Mouse (Mus musculus) urinary bladder, postnatal 36 days (tissue): ENCODE data around the gene Smap1.
"Not testable (repeated sequence)": the region's sequence is repeated elsewhere in the genome, so short reads cannot be mapped to it uniquely, and the experiment has no call there.

Experiments used
- DNase-seq, 2 experiments: peaks; one replicate each; pipeline ENCODE4 v3.0.0; 2022; ENCODE audit warnings: low spot score in 2 of 2, mixed read lengths in 1 of 2

The Smap1 gene

DNA sequence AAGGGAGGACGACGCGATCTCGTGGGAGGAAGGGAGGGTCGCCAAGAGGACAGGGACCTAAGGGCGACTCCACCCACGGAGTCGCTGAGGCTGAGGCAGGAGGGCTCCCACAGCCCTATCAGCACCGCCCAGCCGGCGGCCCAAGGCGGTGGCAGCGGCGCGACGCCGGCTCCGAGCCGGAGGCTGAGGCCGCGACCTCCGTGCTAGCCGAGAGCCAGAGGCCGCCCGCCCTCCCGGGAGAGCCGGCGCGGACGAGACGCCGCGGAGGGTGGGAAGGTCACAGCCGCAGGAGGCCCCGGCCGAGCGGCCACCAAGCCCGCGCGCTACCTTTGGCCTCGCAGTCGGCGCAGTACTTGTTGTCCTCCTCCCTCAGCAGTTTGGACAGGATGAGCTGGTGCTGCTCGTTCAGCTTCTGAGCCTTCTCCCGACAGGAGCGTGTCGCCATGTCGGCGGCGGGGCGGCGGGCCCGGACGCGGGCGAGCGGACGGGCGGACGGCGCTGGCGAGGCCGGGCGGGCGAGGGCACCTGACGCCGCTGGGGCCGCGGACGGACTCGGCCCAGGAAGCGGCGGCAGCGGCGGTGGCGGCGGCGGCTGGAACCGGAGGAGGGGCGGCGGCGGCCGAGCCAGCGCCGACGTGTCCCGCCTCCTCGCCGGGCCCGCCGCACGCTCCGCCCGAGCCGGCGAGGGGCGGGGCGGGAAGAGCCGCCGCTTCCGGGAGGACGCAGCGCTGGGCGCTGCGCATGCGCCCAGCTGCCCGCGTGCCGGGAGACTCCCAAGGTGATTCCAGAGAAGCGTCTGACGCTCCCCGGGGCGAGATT, at the start of gene Smap1:
Gene Smap1, minus strand, starts transcription at position 607 of the 819 bp plus-strand sequence.
- peak; percentile 58 to 78 for DNase-seq

DNA sequence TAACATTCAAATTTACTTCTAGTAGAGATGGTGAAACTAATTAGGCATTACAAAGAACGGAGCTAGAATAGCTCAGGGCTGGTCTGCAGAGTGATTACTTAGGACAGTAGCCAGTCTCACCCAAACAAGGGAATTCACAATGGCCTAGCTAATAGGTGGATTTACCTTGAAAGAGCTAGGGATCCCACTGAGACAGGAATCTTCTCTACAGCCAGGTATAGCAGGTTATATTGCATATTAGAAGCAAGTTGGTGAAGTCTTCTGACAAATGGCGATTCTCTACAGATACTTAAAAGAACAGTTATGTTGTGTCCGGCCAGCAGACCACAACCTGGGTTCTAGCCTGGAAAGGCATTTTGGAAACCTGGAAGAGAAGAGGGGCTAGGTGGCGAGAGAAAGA, 49.0 kb upstream of the Smap1 start:
- DNase-seq, result not testable (repeated sequence)

DNA sequence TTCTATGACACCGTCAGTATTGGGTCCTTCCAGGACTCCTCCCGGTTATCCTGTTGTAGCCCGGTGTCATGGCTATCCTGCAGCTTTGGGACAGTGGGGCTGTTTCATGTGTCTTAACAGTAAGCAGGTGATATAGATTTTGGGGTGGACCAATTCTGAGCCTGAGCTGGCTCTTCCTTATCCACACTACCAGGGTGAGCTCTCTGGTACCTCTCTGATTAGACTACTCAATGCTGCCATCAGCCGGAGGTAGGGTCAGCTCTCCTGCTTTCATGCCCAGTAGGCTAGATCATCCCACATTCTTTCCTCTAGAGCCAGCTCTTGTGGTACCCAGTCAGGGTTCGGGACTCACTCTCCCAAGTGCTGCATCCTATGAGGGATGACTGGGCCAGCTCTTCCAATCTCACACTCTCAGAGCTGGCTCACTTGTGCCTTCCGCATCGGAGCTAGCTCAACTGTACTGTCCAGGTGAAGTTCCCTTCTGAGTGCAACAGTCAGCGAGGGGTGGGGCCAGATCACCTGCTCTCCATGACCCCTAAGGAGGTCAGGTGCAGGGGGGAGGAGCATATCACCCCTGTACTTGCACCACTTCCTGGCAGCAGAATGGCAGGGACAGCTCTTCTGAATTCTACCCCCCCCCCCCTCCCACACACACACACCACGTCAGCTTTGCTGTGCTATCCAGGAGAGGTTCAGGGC, 46.1 kb upstream of the Smap1 start:
- DNase-seq, result no peak

DNA sequence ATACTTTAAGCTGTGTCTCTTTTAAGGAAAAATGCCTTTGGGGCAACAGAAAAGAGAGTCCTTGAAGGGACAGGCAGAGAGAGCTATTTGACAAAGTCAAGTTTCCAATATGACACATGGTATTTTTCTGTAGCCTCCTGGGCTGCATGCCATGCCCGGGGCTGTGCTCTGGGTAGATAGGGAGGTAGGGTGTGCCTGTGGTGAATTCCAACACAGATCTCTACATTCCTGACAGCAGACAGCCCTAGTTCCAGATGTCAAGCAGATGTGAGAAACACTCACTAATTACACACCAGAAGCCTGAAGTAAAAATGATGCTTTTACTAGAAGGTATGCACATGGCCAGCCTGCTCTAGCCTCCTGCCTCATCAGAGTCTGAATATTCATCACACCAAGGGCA, 44.1 kb upstream of the Smap1 start:
- no peak for DNase-seq

DNA sequence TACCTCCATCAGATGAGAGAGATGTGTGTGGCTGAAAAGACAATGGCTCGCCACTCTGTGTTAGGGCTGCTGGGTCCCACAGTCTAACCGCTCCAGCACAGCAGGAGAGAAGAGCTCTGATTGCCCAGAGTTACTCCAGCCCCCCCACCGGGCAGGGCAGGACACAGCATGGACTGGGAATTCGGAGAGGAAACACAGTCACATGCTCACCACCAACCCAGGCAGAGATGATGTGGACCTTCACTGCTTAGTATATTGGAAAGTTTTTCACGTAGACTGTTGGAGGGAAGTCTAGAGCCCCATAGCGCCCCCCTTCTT, 37.3 kb upstream of the Smap1 start:
- no peak for DNase-seq

DNA sequence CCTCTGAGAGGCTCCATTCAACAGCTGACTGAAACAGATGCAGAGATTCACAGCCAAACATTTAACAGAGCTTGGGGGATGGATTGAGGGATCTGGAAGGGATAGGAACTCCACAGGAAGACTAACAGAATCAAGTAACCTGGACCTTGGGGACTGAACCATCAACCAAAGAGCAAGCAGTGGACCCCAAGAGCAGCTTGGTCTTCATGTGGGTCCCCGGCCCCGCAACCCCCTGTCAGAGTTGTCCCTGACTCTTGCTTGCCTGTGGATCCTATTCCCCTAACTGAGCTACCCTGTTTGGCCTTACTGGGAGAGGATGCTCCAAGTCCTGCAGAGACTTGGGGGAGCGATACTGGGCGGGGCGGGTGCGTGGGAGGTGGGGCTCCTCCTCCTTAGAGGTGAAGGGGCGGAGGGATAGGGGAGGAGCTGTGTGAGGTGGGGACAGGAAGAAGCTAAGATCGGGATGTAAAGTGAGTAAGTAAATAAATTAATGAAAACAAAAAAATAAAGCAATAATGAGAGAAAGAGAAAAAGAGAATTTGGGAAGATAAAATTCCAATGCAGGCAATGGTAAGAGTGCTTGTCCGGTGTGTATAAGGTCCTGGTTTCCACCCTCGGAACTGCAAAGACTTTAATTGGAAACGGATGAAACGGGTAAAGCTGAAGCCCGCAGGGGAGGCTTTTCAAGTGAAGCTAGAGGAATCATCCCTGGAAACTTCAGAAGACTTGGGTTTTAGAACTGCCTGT, 36.7 kb upstream of the Smap1 start:
- DNase-seq, result no peak

DNA sequence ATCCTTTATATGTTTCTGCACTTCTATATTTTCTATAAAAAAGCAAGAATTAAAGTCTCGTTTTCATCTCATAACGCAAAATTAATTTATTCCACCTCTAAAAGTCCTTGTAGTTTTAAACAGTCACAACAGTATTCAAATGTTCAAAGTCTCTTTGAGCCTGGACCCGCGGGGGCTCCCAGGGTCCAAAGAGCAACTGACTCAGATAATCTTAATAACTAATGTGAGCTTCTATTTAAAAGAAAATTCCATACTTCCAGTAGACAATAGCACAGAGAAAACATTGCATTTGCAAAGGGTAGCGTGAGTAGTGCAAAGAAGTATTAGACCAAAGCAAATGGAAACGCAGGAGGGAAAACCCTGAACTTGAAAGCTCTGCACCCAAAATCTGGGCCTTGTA, 36.0 kb upstream of the Smap1 start:
- DNase-seq, result no peak

DNA sequence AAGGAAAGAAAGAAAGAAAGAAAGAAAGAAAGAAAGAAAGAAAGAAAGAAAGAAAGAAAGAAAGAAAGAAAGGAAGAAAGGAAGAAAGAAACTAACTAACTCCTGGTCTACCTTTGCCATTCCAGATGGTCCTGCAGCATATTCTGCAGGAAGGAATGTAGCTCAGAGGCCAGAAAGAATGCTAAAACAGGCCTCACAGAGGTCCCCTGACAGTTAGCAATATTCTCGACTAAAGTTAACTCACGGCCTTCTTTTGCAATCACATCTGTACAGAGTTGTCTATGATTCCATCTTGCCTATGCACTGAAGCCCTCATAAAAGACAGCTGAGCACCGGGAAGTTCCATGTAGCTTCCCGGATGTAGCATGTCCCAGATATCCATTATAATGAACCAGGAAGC, 33.4 kb upstream of the Smap1 start:
- DNase-seq, result no peak

DNA sequence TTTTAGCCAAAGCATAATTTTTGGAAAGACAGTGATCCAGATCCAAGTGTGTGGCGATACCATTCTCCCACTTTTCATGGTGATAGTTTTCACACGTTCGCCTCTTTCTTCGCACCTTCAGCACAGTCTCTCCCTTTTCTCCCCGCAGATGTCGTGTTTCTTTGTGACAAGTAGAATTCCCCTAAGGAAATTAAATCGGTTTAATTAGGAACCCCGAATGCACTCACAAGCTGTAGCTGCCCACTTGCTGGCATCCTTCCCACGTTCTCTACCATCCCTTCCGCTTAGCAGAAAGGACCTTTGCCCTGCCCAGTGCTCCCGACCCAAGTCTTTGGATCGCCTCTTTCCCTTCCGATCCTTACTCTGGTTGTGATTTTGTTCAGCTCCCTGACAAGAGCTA, 31.8 kb upstream of the Smap1 start:
- DNase-seq, result no peak

DNA sequence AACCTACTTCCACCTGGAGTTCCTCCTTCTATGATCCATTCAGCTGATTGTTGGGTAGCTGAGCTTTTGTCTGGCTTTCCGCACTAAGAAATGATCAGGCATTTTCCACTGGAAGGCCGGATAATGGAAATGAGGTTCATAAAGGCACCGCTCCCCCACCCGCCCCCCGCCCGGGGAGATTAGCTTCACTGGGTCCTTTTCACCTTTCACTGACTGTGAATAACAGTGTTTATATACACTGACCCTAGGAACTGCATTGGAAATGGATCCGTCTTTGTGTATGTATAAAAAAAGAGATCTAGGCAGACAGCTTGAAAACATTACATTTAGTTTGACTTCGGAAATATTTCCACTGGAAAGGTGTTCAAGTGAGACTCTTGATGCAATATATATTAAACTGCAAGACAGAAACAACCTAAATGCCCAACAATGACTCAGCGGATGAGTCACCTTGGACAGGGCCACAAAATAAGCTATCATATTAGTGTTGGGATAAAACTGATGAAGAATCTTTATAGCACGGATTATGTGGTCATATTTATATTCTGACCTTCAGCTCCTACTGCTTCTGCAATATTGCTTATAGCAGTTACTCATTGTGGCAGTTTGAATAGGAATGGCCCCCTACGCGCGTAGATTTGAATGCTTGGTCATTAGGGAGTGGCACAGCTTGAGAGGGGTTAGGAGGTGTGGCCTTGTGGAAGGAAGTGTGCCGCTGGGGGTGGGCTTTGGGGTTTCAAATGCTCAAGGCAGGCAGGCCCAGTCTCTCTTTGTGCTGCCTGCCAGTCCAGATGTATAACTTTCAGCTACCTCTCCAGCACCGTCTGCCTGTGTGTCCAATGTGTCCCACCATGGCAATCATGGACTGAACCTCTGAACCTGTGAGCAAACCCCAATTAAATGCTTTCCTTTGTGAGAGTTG, 26.9 kb upstream of the Smap1 start:
- DNase-seq, result no peak

DNA sequence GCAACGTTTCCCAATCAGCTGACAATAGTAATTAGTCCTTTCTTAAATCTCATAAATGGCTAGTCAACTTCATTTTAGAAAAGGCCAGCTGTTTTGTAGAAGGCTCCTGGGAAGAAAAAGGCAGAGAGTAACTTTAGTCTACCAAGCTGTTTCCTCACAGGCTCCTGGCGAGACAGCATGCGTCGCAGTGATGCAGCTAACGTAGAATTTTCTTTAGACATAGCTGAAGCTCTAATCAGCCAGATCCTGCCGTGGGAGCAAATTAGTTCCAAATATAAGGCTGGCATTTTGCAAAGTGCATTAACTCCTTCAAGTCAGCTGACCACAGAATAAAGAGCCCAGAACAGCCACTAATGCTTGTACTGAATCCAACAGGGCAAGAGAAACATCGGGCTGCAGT, 26.2 kb upstream of the Smap1 start:
- DNase-seq, result no peak

DNA sequence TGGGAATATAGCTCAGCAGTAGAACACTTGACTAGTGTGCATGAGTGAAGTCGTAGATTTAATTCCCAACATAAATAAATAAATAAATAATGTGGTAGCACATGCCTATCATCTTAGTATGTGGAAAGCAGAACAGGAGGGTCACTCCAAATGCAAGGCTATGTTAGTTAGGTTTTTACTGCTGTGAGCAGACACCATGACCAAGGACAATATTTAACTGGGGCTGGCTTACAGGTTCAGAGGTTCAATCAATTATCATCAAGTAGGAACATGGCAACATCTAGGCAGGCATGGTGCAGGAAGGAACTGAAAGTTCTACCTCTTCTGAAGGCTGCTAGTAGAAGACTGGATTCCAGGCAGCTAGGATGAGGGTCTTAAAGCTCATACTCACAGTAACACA, 22.0 kb upstream of the Smap1 start:
- DNase-seq, result no peak

DNA sequence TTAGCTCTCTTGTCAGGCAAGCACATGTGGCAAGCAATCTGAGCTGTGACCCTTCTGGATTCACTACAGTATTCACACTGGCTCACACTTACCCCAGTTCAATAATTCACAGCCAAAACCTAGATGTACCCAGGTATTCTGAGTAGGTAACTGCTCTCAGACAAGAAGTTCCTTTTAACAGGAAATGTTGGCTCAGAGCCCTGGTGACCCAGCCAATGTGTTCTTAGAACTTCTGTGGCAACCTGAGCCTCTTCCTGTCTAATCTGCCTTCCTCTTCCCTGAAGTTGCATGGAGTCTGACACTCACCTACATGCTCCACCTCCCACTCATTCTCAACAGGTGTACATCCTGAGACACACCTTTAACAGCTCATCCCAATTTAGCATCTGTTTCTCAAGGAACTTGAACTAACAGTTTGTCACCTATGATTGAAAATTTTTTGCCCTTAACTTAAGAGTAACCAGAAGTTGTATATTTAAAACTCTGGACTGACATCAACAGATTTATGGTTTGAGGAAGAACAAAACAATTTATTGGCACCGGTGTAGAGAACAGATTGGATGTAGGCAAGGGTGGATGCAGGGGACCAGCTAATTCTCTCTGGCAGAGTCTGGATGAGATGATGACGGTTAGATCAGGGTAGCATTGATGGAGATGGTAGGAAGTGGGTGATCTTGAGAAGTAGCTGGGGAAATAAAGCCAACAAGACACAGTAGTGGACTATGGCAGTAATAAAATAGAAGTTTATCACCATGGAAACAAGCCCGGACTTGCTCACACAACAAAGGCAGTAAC, 21.2 kb upstream of the Smap1 start:
- DNase-seq, result no peak

DNA sequence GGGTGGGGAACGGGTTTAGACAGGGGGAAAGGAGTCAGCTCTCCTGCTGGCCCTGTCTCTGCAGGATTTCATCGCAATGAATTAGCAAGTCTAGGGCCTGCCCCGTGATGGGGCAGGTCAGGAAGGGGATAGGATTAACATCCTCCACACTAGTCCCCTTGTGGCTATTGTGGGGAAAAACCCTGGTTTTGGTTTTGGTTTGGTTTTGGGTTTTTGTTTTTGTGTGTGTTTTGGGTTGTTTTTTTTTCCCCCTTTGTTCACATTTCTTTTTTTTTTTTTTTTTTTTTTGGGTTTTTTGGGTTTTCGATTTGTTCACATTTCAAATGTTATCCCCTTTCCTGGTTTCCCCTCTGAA, 13.3 kb upstream of the Smap1 start:
- DNase-seq, result no peak

DNA sequence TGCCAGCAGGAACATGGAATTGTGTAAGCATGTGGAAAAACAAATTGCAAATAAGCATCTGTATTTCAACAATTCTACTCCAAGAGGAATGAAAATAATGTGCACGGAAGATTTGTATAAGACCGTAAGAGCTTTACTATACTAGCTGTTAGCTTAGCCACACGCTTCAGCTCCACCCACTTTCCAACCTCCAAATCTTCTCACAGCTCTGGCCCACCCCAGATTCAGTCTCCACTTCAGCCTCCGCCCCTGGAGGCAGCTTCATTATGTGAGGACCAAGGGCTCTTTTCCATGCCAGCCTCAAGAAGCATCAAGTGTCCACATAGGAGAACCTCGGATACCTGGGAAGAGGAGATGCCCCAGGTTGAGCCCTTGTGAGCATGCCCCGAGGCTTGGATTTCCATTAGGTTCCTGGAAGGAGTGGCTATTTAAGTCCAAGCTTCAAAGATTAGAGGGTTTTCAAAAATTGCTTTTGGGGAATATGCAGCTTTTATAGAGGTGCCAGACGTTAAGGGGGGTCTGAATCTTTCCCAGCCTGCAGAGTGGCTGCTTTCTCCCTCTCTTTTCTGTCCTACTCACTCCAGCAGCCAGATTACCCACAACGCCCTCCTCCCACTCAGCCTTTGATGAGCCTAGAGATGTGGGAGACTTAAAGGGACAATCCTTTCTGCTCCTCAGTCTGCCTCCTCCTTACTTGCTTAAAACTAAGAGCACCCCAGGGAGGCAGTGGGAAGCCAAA, 12.7 kb upstream of the Smap1 start:
- DNase-seq, result no peak

DNA sequence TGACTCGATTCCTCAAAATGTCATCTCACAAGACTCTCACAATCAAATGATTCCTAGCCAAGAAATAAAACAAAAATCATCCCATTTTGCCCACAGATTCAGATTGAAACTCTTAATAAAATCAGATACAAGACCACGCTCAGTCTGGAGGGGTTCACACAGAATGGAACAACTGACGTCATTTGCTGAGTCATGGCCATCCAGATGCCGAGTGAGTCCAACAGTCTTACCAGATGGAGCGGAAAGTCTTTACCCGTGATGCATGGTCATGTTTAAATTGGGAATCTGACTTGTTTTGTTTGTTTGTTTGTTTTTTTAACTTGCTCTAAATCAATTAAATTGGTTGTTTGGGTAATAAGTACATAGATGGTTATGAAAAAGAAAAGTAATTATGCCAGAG, 7.3 kb upstream of the Smap1 start:
- DNase-seq, result no peak

DNA sequence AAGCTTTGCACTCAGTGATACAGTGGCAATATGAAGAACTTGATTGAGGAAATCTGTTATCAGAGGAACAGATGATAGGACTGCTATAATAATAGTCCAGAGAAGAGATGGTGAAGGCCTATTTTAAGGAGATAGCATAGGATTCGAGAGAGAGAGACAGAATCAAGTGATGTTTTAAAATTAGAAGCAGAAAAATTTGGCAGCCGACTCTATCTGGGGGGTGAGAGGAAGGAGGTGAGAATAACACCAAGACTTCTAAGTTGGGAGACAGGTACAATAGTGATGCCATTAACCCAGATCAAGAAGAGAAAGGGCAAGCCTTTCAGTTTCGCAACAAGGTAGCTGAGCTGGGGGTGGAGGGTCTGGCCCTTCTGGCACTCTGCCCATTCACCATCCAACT, 6.3 kb upstream of the Smap1 start:
- no peak for DNase-seq

DNA sequence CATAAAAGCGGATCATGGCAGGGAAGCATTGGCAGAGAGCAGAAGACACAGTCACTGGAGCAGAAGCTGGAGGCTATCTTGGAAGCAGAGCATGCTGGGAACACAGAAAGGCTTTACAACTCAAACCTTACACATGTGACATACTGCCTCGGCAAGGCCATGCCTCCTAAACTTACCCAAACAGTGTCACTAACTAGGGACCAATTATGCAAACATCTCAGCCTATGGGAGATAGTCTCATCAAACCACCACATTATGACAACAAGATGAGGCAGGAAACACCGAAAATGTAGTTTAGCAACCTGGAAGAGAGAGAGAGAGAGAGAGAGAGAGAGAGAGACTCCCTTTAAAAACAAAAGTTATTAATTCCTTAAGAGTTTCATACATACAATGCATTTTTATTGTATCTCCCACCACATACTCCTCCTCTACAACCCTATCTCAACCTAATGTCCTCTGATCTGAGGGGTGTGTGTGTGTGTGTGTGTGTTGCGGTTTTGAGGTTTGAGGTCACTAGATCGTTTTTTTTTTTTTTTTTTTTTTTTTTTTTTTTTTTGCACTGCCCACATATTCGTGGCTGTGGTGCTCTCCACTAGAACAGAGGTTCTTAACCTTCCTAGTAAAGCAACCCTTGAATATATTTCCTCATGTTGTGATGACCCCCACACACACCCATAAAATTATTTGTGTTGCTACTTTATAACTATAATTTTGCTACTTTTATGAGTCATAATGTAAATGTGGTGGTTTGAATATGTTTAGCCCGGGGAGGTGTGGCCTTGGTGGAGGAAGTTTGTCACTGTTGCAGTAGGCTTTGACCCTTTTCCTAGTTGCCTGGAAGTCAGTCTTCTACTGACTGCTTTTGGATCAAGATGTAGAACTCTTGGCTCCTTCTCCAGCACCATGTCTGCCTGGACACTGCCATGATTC, 1.9 kb upstream of the Smap1 start:
- DNase-seq, result no peak

DNA sequence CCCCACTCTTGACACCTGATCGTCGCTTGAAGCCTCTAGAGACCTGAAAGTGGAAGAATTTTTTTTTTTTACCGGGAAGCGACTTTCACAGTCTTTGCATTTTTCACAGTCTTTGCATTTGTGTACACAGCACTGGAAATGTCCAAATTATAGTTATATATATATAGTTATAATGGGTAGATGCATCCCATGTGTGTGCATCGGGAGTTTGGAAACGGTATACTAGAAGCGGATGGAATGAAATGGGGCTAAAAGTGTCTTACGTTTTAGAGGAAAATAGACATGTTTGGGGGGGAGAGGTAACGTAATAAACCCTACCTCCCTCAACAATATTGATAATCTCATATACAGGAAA, 390 bp upstream of the Smap1 start:
- DNase-seq, result no peak
